Comparison of ENCODE assay signal across 9 mouse cellular contexts in genomic region chr3:31166365-31166871, GRCm38 (mm10). TPM values are rescaled to one million over a fixed set of nuclear protein-coding genes. Genes with fewer than 3 reads are reported as not detected.
DNase-seq lines count a peak whose midpoint lies in the region; ATAC-seq lines count a peak whose summit lies in the region.
"Had no signal": no experiment of that assay in that cellular context is flagged by ENCODE, and none has a peak within 500 bp of the region (broad histone marks: within the 10 kb centered on the region; RNA-seq: fewer than 3 reads in every experiment).

No protein-coding gene starts in this region.

- H3K4me3 ChIP-seq in limb, embryonic 13.5 days = no peak overlapping the region
- H3K4me3 ChIP-seq in limb, embryonic 10.5 days = no peak overlapping the region
- no peak overlapping the region for H3K4me3 ChIP-seq in hindbrain, embryonic 15.5 days
- H3K4me3 ChIP-seq in neural tube, embryonic 14.5 days (ENCODE audit: low read depth, low read length) = no peak overlapping the region

- H3K9ac ChIP-seq in limb, embryonic 13.5 days = no peak overlapping the region
- no peak overlapping the region for H3K9ac ChIP-seq in hindbrain, embryonic 15.5 days
- no peak overlapping the region for H3K9ac ChIP-seq in neural tube, embryonic 14.5 days (replicated peaks; ENCODE audit: low read depth, low read length)

- peak; percentile 24 for DNase-seq in cerebellum, adult 11-12 months
- no peak for DNase-seq in cerebellum, adult 11 months
- DNase-seq in limb, embryonic 10.5 days (ENCODE audit: low spot score) = no peak
- no peak for DNase-seq in ovary, adult 18-20 months (ENCODE audit: low spot score)
- DNase-seq in spleen, postnatal 10 days (ENCODE audit: low spot score in 2 of 2) = no peak
- DNase-seq: thymus, postnatal 14 days had no signal

- ATAC-seq in limb, embryonic 13.5 days (ENCODE audit: low FRiP score, low read depth) = 0 out of 2 replicates have a peak, but pooled peaks have one; percentile 36
- peak; percentile 81 for ATAC-seq in hindbrain, embryonic 15.5 days (ENCODE audit: low FRiP score, low read depth)
- peak; percentile 71; the same call in 1 of the 2 replicates for ATAC-seq in neural tube, embryonic 14.5 days (ENCODE audit: low read depth)

- no peaks in the 10 kb centered on the region for H3K36me3 ChIP-seq in limb, embryonic 13.5 days
- no peaks in the 10 kb centered on the region for H3K36me3 ChIP-seq in limb, embryonic 10.5 days
- H3K36me3 ChIP-seq in hindbrain, embryonic 15.5 days = no peaks in the 10 kb centered on the region
- H3K36me3 ChIP-seq in neural tube, embryonic 14.5 days (ENCODE audit: control insufficient read depth, insufficient read depth, low read length) = no peaks in the 10 kb centered on the region

- no peak overlapping the region for H3K27ac ChIP-seq in limb, embryonic 13.5 days
- H3K27ac ChIP-seq in limb, embryonic 10.5 days = no peak overlapping the region
- H3K27ac ChIP-seq in hindbrain, embryonic 15.5 days (replicated peaks) = no peak overlapping the region
- H3K27ac ChIP-seq in neural tube, embryonic 14.5 days (ENCODE audit: low read depth, low read length) = no peak overlapping the region

- H3K9me3 ChIP-seq in limb, embryonic 13.5 days = no peaks in the 10 kb centered on the region
- no peaks in the 10 kb centered on the region for H3K9me3 ChIP-seq in limb, embryonic 10.5 days (replicated peaks)
- no peaks in the 10 kb centered on the region for H3K9me3 ChIP-seq in hindbrain, embryonic 15.5 days
- H3K9me3 ChIP-seq in neural tube, embryonic 14.5 days (ENCODE audit: control insufficient read depth, low read length) = no peaks in the 10 kb centered on the region

- no peak overlapping the region for H3K4me2 ChIP-seq in limb, embryonic 13.5 days (replicated peaks)
- peak overlapping the region; percentile 8; the same call in 1 of the 2 replicates for H3K4me2 ChIP-seq in hindbrain, embryonic 15.5 days
- H3K4me2 ChIP-seq in neural tube, embryonic 14.5 days (ENCODE audit: low read depth, low read length) = no peak overlapping the region

- H3K27me3 ChIP-seq in limb, embryonic 13.5 days = no peaks in the 10 kb centered on the region
- H3K27me3 ChIP-seq in limb, embryonic 10.5 days (ENCODE audit: low read depth, poor library complexity, severe bottlenecking) = no peaks in the 10 kb centered on the region
- no peaks in the 10 kb centered on the region for H3K27me3 ChIP-seq in hindbrain, embryonic 15.5 days
- H3K27me3 ChIP-seq in neural tube, embryonic 14.5 days (ENCODE audit: control insufficient read depth, insufficient read depth, low read length) = no peaks in the 10 kb centered on the region

- H3K4me1 ChIP-seq in limb, embryonic 13.5 days = no peaks in the 10 kb centered on the region
- H3K4me1 ChIP-seq in limb, embryonic 10.5 days = 0 out of 2 replicates have a peak, but pooled peaks cover under 1% of the 10 kb centered on the region
- 0 out of 2 replicates have a peak, but pooled peaks cover 2% of the 10 kb centered on the region for H3K4me1 ChIP-seq in hindbrain, embryonic 15.5 days (replicated peaks)
- no peaks in the 10 kb centered on the region for H3K4me1 ChIP-seq in neural tube, embryonic 14.5 days (ENCODE audit: control insufficient read depth, insufficient read depth, low read length)

- WGBS in limb, embryonic 13.5 days = 69% methylated on average over 12 of the region's 12 CpGs
- 84% methylated on average over 12 of the region's 12 CpGs for WGBS in limb, embryonic 10.5 days
- 24% methylated on average over 12 of the region's 12 CpGs for WGBS in hindbrain, embryonic 15.5 days
- 38% methylated on average over 12 of the region's 12 CpGs for WGBS in neural tube, embryonic 14.5 days

RNA-seq across cellular contexts. Expression of gene Cldn11, which starts 16.7 kb away (rescaled TPM):
- polyA plus RNA-seq in limb, embryonic 13.5 days (2015; fragmentation: Nextera tagmentation; extraction: Ambion mirVana) = 9.4 and 10.7 TPM in 2 replicates
- polyA plus RNA-seq in limb, embryonic 10.5 days (2016; fragmentation: Nextera tagmentation; extraction: Ambion mirVana) = 3.8 and 4.6 TPM in 2 replicates
- polyA plus RNA-seq in hindbrain, embryonic 15.5 days (2015; fragmentation: Nextera tagmentation; extraction: Ambion mirVana) = 55.6 and 76.0 TPM in 2 replicates
- 2.1 and 58.1 TPM in 2 replicates for polyA plus RNA-seq in neural tube, embryonic 14.5 days (2014; fragmentation: Nextera tagmentation; extraction: Ambion mirVana)
